Mouse (Mus musculus) heart, adult 10 weeks (tissue): ENCODE measurements around the gene Xlr4c. TPM values are rescaled to one million over a fixed set of nuclear protein-coding genes. Genes with fewer than 3 reads are reported as not detected.

Source experiments
- polyA plus RNA-seq: library from polyadenylated mRNA; stranded (reverse); fragments of 350-450 nt; fragmentation: Illumina TruSeq; extraction: RNeasy Lipid Tissue Mini Kit (QIAGEN cat#74804); gene quantifications from one replicate; pipeline ENCODE4 v1.2.3, GENCODE M21; 2014; ENCODE audit warnings: low read depth, low replicate concordance

The Xlr4c gene
- not detected for polyA plus RNA-seq

GRCm38 (mm10) chrX:73242821-73243325 is at the start of gene Xlr4c:
Gene Xlr4c (minus strand): TSS chrX:73243130.

GRCm38 (mm10) chrX:73265270-73265669 is 22.3 kb upstream of the Xlr4c start, which contains the start of gene Xlr3c:
Gene Xlr3c (minus strand): TSS chrX:73265390.

GRCm38 (mm10) chrX:73227914-73228605 is 14.9 kb downstream of the Xlr4c start, which contains the start of gene F8a:
Gene F8a (plus strand): TSS chrX:73228291.

GRCm38 (mm10) chrX:73213819-73214564 is 28.9 kb downstream of the Xlr4c start, which contains the start of gene Xlr4b:
Gene Xlr4b (plus strand): TSS chrX:73214333.

GRCm38 (mm10) chrX:73191934-73192333 is 51.0 kb downstream of the Xlr4c start, which contains the start of gene Xlr3b:
Gene Xlr3b (plus strand): TSS chrX:73192207.

Other genes with a start within 250 kb of the Xlr4c start
- not detected for gene Pnma5, start 206.0 kb downstream of the Xlr4c start, polyA plus RNA-seq
- not detected for gene Pnma3, start 178.3 kb downstream of the Xlr4c start, polyA plus RNA-seq
- gene Xlr4a, start 160.7 kb downstream of the Xlr4c start, polyA plus RNA-seq = not detected
- 0.71 TPM for gene Xlr3a, start 146.0 kb downstream of the Xlr4c start, polyA plus RNA-seq
- gene Gm14685, start 126.1 kb downstream of the Xlr4c start, polyA plus RNA-seq = not detected
- not detected for gene Xlr5b, start 94.3 kb downstream of the Xlr4c start, polyA plus RNA-seq
- not detected for gene DXBay18, start 93.7 kb downstream of the Xlr4c start, polyA plus RNA-seq
- not detected for gene Spin2d, start 66.1 kb downstream of the Xlr4c start, polyA plus RNA-seq
- 0.76 TPM for gene Xlr3b, start 50.9 kb downstream of the Xlr4c start, polyA plus RNA-seq
- 0.50 TPM for gene Xlr4b, start 28.8 kb downstream of the Xlr4c start, polyA plus RNA-seq
- 4.1 TPM for gene F8a, start 14.8 kb downstream of the Xlr4c start, polyA plus RNA-seq
- not detected for gene Xlr3c, start 22.3 kb upstream of the Xlr4c start, polyA plus RNA-seq
- not detected for gene Xlr5a, start 49.8 kb upstream of the Xlr4c start, polyA plus RNA-seq
- gene Xlr5c, start 49.8 kb upstream of the Xlr4c start, polyA plus RNA-seq = not detected
- gene Gm45015, start 93.7 kb upstream of the Xlr4c start, polyA plus RNA-seq = not detected
- 7.8 TPM for gene Zfp275, start 99.5 kb upstream of the Xlr4c start, polyA plus RNA-seq
- not detected for gene Gm18336, start 155.6 kb upstream of the Xlr4c start, polyA plus RNA-seq
- not detected for gene Zfp92, start 168.0 kb upstream of the Xlr4c start, polyA plus RNA-seq
- gene Trex2, start 192.2 kb upstream of the Xlr4c start, polyA plus RNA-seq = not detected
- gene Haus7, start 215.9 kb upstream of the Xlr4c start, polyA plus RNA-seq = 8.6 TPM
- 227 TPM for gene Bgn, start 240.5 kb upstream of the Xlr4c start, polyA plus RNA-seq